Mouse (Mus musculus) testis, adult 2 months (tissue): ENCODE results near the gene Herc1.

Experiments used
- CTCF ChIP-seq: fragments of 200-500 bp; IDR thresholded peaks from 2 replicates; pipeline ENCODE4 v1.5.1; 2012; ENCODE audit warnings: low read depth, mild to moderate bottlenecking, inconsistent platforms, low read length, moderate library complexity; ENCODE audit not compliant: control insufficient read depth, insufficient read depth, insufficient replicate concordance
- POLR2A ChIP-seq: fragments of 200-500 bp; IDR thresholded peaks from 2 replicates; pipeline ENCODE4 v1.6.1; 2012; ENCODE audit warnings: low read depth, mild to moderate bottlenecking, inconsistent platforms, low read length, moderate library complexity; ENCODE audit not compliant: control insufficient read depth

DNA sequence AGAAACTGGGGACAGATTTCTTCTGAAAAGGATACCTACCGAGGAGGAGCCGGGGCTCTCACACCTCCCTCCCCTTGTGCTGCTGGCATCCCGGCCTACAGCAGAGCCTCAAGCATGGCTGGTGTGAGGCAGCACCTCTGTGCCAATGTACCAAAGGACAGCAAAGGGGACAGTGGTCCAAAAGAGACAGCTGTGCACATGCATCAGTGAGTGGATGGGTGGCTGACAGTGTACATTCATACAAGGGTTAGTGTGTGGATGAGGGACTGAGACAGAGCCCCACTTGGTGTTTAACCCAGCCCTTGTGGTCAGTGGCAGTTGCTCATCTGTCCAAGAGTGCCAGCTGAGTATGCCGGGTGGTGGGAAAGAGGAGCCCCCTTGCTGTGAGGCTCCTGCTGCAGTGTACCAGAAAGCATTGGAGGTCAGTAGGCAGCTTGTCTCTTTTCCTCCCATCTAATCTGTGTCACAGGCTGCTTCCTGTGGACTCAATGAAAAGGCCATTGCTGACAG, 158.7 kb downstream of the Herc1 start:
- TF ChIP-seq CTCF (no peak), POLR2A (no peak)
